Mouse (Mus musculus) Muller cell, postnatal 12 days (primary cell): Measurements from ENCODE around the gene Sez6.
A peak's percentile ranks its signal among the peaks of the same experiment; 100 is the strongest.

ENCODE experiments used
- DNase-seq: peaks from one replicate; pipeline ENCODE4 v3.0.0-alpha.2; 2015; ENCODE audit errors: inconsistent ontology term

The Sez6 gene

GRCm38 (mm10) chr11:77906097-77906687 is 24.4 kb upstream of the Sez6 start:
- peak; percentile 80 for DNase-seq

DNA sequence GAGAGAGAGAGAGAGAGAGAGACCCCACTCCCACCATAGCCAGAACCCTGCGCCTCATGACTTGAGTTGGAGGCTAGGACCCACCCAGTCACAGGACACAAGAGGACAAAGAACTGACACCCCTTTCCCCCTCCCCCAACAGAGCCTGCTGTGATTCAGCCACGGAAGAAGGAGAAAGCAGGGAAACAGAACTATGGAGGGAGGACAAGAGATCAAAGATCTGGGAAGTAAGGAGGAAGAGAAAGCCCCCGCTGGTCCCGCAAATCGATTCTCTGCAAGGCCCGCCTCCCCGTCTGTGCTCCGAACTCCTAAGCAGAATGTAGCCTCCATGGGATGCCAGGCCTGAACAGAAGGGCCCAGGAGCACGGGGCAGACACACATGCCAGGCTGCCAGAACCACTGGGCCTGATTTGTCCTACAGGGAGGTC is 23.8 kb upstream of the Sez6 start:
- DNase-seq: no peak

- DNase-seq: no peak
These were observed 22.1 kb upstream of the Sez6 start for GRCm38 (mm10) chr11:77908468-77908867.

GRCm38 (mm10) chr11:77909376-77909775 is 21.2 kb upstream of the Sez6 start:
- DNase-seq: no peak

DNA sequence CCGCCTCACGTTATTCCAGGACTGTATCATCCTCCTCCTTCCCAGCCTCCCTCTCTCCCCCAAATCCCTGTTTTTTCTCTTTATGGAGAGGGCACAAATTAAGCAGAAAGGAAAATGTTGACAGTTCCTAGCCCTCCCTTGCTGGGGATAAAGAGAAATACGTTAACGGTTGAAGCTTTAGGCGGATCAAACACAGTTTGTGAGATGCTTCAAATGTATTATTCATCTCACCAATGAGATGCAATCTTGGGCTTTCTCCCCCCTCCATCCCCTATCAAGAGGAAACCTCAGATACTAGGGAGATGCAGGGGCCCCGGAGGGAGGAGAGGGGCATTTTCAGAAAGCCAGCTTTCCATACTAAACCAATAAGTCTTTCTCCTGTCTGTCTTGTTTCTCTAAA is 20.8 kb upstream of the Sez6 start:
- DNase-seq: no peak

- no peak for DNase-seq
These were observed 17.1 kb upstream of the Sez6 start for GRCm38 (mm10) chr11:77913505-77913904.

- no peak for DNase-seq
These were observed 15.9 kb upstream of the Sez6 start for GRCm38 (mm10) chr11:77914598-77915260.

DNA sequence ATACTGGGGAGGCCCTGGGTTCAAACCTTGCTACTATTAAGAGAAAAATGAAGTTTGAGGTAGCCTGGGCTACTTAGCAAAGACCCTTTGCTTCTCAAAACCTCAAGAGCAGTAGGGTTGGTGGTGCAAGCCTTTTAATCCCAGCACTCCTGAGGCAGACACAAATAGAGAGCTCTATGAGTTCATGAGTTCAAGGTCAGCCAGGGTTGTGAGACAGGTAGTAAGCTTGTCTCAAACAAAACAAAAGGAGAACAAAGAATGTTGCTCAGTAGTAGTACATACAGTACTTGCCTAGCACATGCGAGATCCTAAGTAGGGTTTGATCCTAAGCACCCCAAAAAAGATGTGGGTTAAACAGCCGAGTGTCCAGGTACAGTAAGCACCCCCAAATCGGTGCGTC is 13.9 kb upstream of the Sez6 start:
- DNase-seq: no peak

- DNase-seq: no peak
These were observed 13.4 kb upstream of the Sez6 start for GRCm38 (mm10) chr11:77917166-77917565.

DNA sequence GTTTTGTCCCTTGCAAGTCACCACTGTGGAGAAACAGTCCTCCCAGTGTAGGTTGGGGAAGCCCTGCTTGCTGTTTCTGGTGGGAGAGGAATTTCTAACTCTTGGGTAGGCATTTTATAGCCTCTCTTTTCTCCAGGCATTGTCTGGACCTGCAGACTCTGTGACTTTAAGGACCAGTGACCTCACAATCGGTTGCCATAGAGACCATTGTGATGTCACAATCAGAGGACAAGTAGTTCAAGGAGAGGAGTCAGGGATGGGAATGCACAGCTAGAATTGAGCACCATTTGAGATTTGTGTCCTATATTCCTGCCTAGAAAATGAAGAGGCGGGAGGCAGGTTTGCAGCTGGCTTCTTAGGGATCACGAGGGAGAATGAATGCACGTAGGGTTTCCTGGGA is 7.3 kb upstream of the Sez6 start:
- DNase-seq: no peak

DNA sequence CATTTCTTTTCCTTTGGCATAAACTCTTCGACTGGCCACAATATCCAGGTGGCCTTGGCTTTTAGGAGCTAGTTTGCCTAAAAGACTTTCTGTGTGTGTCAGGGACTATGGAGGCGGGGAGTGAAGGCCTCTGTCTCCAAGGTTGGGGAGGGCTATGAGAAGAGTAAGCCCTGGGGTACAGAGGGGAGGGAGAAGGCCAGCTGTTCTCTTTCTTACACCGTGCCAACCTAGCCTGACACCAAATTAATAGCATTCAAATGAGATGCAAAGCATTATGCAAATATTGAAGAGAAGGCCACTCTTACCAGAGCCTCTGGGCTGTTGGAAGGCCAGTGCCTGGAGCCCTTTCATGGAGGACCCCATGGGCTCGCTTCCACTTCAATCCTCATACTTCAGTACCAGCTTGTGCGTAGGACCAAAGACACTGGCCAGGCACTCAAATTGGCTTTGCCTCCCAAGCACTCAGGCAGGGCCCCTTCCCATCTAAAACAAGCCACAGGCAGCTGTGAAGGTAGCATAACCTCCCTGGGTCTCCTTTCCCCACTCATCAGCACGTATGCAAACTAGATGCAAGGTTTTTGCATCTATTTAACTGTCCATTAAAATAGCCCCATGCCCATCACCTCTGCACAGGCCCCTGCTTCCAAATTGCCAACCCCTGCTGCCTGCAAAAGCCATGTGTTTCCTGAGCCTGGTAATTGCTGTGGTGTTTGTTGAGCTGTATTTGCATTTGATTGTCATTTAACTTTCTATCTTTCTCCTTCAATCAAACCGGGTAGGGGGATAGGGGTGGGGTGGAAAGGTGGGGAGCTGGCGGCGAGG is 4.6 kb upstream of the Sez6 start:
- no peak for DNase-seq

DNA sequence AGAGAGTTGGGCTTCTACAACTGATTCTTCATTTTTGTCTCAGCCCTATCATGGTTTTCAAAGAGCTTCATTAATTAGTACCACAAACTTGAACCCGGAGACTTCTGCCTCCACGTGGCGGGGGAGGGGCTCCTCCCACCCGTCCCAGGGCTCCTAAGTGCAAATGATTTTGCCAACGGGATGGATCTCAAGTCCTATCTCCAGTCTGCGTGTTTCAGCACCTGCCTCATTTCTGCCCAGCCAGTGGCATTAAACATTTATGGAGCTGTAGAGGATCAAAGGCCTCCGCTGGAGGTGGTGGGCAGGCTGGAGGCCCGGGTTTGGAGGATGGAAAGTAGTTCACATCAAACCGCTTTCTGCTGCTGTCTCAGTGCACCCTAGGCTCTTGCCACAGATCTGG is 3.9 kb upstream of the Sez6 start:
- DNase-seq: no peak

- peak; percentile 50 for DNase-seq
These were observed 2.8 kb upstream of the Sez6 start for GRCm38 (mm10) chr11:77927837-77928236.

DNA sequence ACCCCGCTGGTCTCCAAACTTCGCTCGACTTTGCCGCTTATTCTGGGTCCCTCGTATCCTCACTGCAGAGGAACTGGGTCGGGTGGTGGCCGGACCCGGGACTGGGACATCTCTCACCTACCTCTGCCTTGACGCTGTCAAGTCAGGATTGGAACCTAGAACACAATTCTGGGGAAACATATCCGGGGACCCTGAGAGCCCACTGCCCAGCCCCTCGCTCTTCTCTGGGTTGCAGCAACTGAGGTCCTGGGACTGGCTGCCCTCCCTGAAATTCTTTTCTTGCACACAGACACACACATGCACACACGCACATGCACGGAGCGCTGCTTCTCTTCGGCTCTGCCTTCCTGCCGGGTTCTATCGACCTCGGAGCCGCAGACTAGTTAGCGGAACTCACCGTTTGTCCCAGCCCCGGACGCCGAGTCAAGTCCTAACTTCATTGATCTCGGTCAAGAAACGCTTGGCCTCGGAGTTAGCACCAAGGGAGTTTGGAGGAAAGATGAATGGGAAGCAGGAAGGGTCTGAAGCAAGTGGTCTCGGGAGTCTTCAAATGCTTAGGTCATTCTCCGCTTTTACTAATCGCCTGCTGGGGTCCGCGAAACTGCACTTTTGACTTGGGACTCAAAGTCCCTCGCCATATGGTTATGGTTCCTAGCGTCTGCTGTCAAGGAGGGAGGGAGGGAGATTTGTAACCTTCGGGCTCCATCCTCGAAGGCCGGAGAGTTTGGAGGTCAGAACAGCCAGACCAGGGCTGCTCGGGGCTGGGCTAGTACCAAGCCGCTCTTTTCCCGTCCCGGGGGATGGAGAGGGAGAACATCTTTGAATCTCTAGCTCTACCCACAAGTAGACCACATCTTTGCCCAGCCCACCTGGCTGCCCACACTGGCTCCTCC is 1.2 kb downstream of the Sez6 start:
- DNase-seq: no peak

DNA sequence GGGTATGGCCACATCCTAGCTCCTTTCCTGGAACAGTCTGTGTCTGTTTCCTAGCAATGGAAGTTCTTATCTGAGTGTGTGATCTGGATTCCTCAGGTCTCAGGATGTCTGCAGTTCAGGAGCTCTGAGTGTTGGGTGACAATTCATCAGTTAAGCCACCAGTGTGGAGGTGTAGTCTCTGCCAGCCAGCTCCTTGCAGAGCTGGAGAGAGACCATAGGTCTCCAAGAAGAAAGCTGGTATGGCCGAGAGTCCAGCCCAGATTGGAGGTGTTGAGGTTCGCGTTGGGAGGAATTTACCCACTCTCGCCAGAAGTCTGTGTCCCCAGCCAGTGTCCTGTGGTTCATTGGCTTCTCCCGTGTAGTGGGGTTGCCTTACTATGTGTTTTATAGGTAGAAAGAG is 2.0 kb downstream of the Sez6 start:
- DNase-seq: no peak

DNA sequence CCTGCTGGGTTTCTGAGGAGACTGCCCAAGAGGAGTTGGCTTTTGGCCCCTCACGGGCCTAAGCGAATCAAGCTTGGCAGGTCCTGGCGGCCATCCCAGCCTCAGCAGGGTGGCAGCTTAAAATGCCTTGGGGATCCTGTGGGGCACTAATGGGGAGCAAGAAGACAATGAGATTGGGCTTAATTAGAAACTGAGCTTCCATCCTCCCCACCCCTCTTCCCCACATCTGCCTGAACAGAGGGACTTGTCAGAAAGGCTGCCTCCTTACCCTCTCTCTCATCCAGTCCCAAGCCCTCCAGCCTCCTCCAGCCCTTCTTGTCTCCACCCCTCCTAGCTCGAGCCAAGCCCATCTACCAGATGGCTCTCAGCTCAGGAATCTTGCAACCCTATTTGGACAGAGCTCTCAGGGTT is 3.5 kb downstream of the Sez6 start:
- peak; percentile 84 for DNase-seq

DNA sequence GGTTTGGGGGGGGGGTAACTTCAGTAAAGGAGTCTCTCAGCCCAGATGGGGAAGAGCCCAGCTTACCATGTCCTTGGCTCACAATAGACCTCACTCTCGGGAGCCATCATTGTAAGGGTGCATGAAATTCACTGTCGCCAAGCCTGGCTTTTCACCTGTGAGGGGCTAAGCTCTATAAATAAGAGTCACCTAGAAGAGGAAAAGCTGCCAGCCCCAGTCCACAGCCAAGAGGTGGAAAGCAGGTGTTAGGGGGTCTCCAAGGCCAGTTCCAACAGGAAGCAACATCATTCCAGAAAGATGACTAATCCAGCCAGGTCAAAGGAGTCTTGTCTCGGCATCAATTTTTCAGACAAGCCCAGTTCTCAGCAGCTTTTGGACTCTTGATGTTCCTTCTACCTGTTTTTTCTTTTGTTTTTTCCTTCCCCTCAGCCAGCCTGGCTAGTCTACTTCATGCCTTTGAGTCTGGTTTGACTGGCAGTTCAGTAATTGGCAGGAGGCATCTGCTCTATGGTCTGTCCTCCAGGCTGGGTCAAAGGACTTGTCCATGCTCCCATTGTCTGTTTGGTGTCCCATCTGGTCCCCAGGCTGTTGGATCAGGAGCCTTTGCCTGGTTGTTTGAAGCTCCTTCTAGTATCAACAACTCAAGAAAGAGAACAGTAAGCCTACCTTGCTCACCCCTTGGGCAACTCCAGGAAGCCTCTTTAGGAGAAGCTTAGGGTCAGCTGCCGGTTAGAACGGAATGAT is 4.1 kb downstream of the Sez6 start:
- DNase-seq: no peak

- DNase-seq: no peak
These were observed 6.2 kb downstream of the Sez6 start for GRCm38 (mm10) chr11:77936846-77937245.

GRCm38 (mm10) chr11:77937649-77938410 is 7.2 kb downstream of the Sez6 start:
- no peak for DNase-seq

- no peak for DNase-seq
These were observed 11.6 kb downstream of the Sez6 start for GRCm38 (mm10) chr11:77942230-77942629.
